Mouse (Mus musculus): ENCODE measurements around the gene Ralgps1.

DNA sequence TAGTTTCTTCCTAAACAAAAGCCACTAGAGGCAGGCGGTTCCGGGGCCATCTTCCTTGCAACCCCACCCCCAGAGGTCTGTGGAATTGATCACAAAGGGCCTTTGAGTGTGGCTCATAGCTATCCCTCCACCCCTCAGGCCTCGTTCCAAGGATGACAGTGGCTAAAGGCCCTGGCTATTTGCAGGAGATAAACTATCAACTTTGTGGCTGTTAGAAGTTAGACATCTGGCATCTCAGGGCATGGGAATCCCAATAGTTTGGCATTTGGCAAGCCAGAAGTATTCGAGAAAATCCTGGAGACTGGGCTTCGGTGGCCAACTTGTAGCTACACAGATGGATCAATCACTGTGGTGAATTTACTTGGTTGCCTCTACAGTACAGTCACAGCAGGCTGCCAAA, 137.4 kb downstream of the Ralgps1 start:
- TF ChIP-seq GATA1 (IDR thresholded peaks at IDR 0.05; ENCODE audit: borderline replicate concordance, low read length): no peak
- TF ChIP-seq FLI1 (IDR thresholded peaks at IDR 0.05; ENCODE audit: low read length): no peak
